In the genomic region with DNA sequence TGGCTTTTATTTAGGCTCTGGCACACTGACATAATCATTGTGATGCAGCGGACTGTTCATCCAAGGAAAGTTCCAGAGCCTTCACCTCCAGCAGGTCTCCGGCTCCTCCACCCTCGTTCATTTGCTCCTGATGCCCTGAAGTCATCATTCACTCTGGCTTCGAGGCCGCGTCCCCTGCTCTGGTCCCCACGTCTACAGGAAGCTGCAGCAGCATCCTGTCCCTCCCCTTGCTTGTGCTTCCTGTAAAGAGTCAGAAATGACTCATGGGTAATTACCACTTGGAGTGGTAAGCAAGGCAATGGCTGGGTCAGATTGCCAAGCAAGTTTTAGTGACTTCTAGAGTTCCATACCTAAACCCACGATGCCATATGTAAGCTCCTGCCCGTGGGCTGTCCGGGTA, we compare ENCODE assay signal across 13 mouse cellular contexts. TPM values are rescaled to one million over a fixed set of nuclear protein-coding genes. Genes with fewer than 3 reads are reported as not detected.
DNase-seq lines count a peak whose midpoint lies in the region; ATAC-seq and TF ChIP-seq lines count a peak whose summit lies in the region.
"Had no signal": no experiment of that assay in that cellular context is flagged by ENCODE, and none has a peak within 500 bp of the region (broad histone marks: within the 10 kb centered on the region; RNA-seq: fewer than 3 reads in every experiment).

No protein-coding gene starts in this region.

- peaks cover 49% of the 10 kb centered on the region for H3K4me1 ChIP-seq in brown adipose tissue, adult 24 weeks (ENCODE audit: control insufficient read depth, insufficient read depth, insufficient read length, low read length)
- H3K4me1 ChIP-seq in heart, postnatal 0 days (ENCODE audit: control insufficient read depth, insufficient read depth) = peaks cover 8% of the 10 kb centered on the region; the same call in 1 of the 2 replicates
- peaks cover 6% of the 10 kb centered on the region; the same call in 1 of the 2 replicates for H3K4me1 ChIP-seq in limb, embryonic 10.5 days
- peaks cover 5% of the 10 kb centered on the region; the same call in 1 of the 2 replicates for H3K4me1 ChIP-seq in midbrain, embryonic 15.5 days

- H3K9ac ChIP-seq in heart, postnatal 0 days (replicated peaks; ENCODE audit: low read depth, low read length) = no peak overlapping the region
- H3K9ac ChIP-seq in midbrain, embryonic 15.5 days = no peak overlapping the region
- H3K9ac ChIP-seq: hindbrain, embryonic 13.5 days had no signal

- 66% methylated on average over 10 of the region's 10 CpGs for WGBS in heart, postnatal 0 days
- WGBS in limb, embryonic 10.5 days = 83% methylated on average over 10 of the region's 10 CpGs
- 89% methylated on average over 10 of the region's 10 CpGs for WGBS in midbrain, embryonic 15.5 days

- H3K36me3 ChIP-seq in heart, postnatal 0 days (replicated peaks; ENCODE audit: control insufficient read depth, insufficient read depth, low read length) = no peaks in the 10 kb centered on the region
- no peaks in the 10 kb centered on the region for H3K36me3 ChIP-seq in limb, embryonic 10.5 days
- H3K36me3 ChIP-seq in midbrain, embryonic 15.5 days (replicated peaks) = no peaks in the 10 kb centered on the region
- H3K36me3 ChIP-seq: hindbrain, embryonic 13.5 days had no signal

- H3K9me3 ChIP-seq in heart, postnatal 0 days (replicated peaks; ENCODE audit: control insufficient read depth, low read length) = no peaks in the 10 kb centered on the region
- H3K9me3 ChIP-seq in limb, embryonic 10.5 days (replicated peaks) = no peaks in the 10 kb centered on the region
- no peaks in the 10 kb centered on the region for H3K9me3 ChIP-seq in midbrain, embryonic 15.5 days
- H3K9me3 ChIP-seq: hindbrain, embryonic 13.5 days had no signal

- no peaks in the 10 kb centered on the region for H3K27me3 ChIP-seq in heart, postnatal 0 days (ENCODE audit: control insufficient read depth, insufficient read depth, low read length)
- peaks cover 9% of the 10 kb centered on the region for H3K27me3 ChIP-seq in limb, embryonic 10.5 days (ENCODE audit: low read depth, poor library complexity, severe bottlenecking)
- no peaks in the 10 kb centered on the region; the same call in 1 of the 2 replicates for H3K27me3 ChIP-seq in midbrain, embryonic 15.5 days (replicated peaks)

- intact Hi-C loops in heart, postnatal 36 days (cut with DNase I) = no loop called here

- ATAC-seq in heart, postnatal 0 days (ENCODE audit: insufficient read depth, low read depth) = peak; percentile 59
- ATAC-seq in CD4-positive, CD25-positive, alpha-beta regulatory T cell, adult 4 months = no peak
- no peak for ATAC-seq in midbrain, embryonic 15.5 days (replicated peaks)
- ATAC-seq: midbrain, embryonic 16.5 days had no signal

- DNase-seq in heart, adult 18-20 months = peak; percentile 37 to 72
- DNase-seq in heart, postnatal 36 days = no peak
- no peak for DNase-seq in heart, postnatal 0 days (ENCODE audit: low spot score)
- peak; percentile 40 to 51 for DNase-seq in kidney, postnatal 36 days
- no peak for DNase-seq in limb, embryonic 10.5 days (ENCODE audit: low spot score)
- DNase-seq: cerebellum, adult 9-10 months; right cerebral cortex, postnatal 25 days; thymus, postnatal 4 days had no signal

- H3K4me3 ChIP-seq in brown adipose tissue, adult 24 weeks (ENCODE audit: insufficient read depth, low read depth, low read length) = no peak overlapping the region
- H3K4me3 ChIP-seq in heart, postnatal 0 days (ENCODE audit: low read depth, low read length) = no peak overlapping the region
- H3K4me3 ChIP-seq in limb, embryonic 10.5 days = no peak overlapping the region
- H3K4me3 ChIP-seq in midbrain, embryonic 15.5 days = no peak overlapping the region
- H3K4me3 ChIP-seq: hindbrain, embryonic 13.5 days had no signal

- H3K27ac ChIP-seq in brown adipose tissue, adult 24 weeks (replicated peaks; ENCODE audit: low read depth, low read length) = peak overlapping the region; percentile 82
- H3K27ac ChIP-seq in heart, postnatal 0 days (ENCODE audit: low read depth) = peak overlapping the region; percentile 75
- H3K27ac ChIP-seq in limb, embryonic 10.5 days = no peak overlapping the region
- H3K27ac ChIP-seq in midbrain, embryonic 15.5 days = no peak overlapping the region
- H3K27ac ChIP-seq: hindbrain, embryonic 13.5 days had no signal

- no peak for TF ChIP-seq CTCF in heart, postnatal 0 days (IDR thresholded peaks at IDR 0.05; ENCODE audit: low read depth)

- TF ChIP-seq EP300 in heart, postnatal 0 days (IDR thresholded peaks at IDR 0.05; ENCODE audit: low read depth) = no peak

- H3K4me2 ChIP-seq in heart, postnatal 0 days (ENCODE audit: low read depth, low read length) = 0 out of 2 replicates have a peak overlapping the region, but pooled peaks have one; percentile 3
- no peak overlapping the region for H3K4me2 ChIP-seq in midbrain, embryonic 15.5 days
- H3K4me2 ChIP-seq: hindbrain, embryonic 13.5 days had no signal

RNA-seq across cellular contexts. Expression of a gene that starts 7.3 kb away (rescaled TPM):
- 10 to 100 TPM; 80.1 to 86.3 TPM for total RNA-seq in heart, adult 18-20 months (2021)
- 10 to 100 TPM; 85.0 to 90.6 TPM for total RNA-seq in heart, postnatal 36 days (2021)
- 18.1 and 23.5 TPM in 2 replicates for polyA plus RNA-seq in brown adipose tissue, adult 24 weeks (2012; ENCODE audit: insufficient read depth, insufficient read length, missing spikeins)
- 46.1 and 48.0 TPM in 2 replicates for total RNA-seq in heart, postnatal 0 days (2014; rRNA removed; ENCODE audit: low replicate concordance)
- polyA plus RNA-seq in heart, postnatal 0 days (2015; fragmentation: Nextera tagmentation; extraction: Ambion mirVana) = 9.8 and 11.9 TPM in 2 replicates
- not detected for polyA plus RNA-seq in CD4-positive, CD25-positive, alpha-beta regulatory T cell, adult 4 months (2017; shearing (Covaris generic))
- polyA plus RNA-seq in limb, embryonic 10.5 days (2016; fragmentation: Nextera tagmentation; extraction: Ambion mirVana) = 7.5 and 9.0 TPM in 2 replicates
- polyA plus RNA-seq in midbrain, embryonic 15.5 days (2015; fragmentation: Nextera tagmentation; extraction: Ambion mirVana) = 20.3 and 21.8 TPM in 2 replicates

Comparison
In these comparisons a context has a peak if more than half of its experiments do, and no peak if none do; other contexts are left out.
1. DNase-seq: peak in heart, adult 18-20 months (2 of 2) and kidney, postnatal 36 days (2 of 2); none in heart, postnatal 36 days (0 of 2), heart, postnatal 0 days (single experiment) and limb, embryonic 10.5 days (single experiment).
2. H3K27ac ChIP-seq: peak in brown adipose tissue, adult 24 weeks (single experiment) and heart, postnatal 0 days (single experiment); none in limb, embryonic 10.5 days (single experiment) and midbrain, embryonic 15.5 days (single experiment).